Mouse (Mus musculus): ENCODE measurements around the gene Phldb2. TPM values are rescaled to one million over a fixed set of nuclear protein-coding genes. Genes with fewer than 3 reads are reported as not detected.

Phldb2 gene
- polyA plus RNA-seq, 1 experiment from 2014 or later: 7.5 TPM

- H3K9me3 ChIP-seq (ENCODE audit: control insufficient read depth, low read length): no peaks in the 10 kb centered on the region
- H3K36me3 ChIP-seq (replicated peaks; ENCODE audit: control insufficient read depth, insufficient read depth): no peaks in the 10 kb centered on the region; the same call in 1 of the 2 replicates
- no peak overlapping the region for H3K4me2 ChIP-seq (replicated peaks)
- no peaks in the 10 kb centered on the region for H3K27me3 ChIP-seq (ENCODE audit: control insufficient read depth, insufficient read depth, low read length)
- WGBS: 60% methylated on average over 4 of the region's 4 CpGs
- H3K9ac ChIP-seq: no peak overlapping the region
- DNase-seq (ENCODE audit: low spot score) (no peak), ATAC-seq (ENCODE audit: low FRiP score) (no peak)
- H3K27ac ChIP-seq: no peak overlapping the region
- no peaks in the 10 kb centered on the region for H3K4me1 ChIP-seq (replicated peaks; ENCODE audit: control insufficient read depth, insufficient read depth, low read length)
- no peak overlapping the region for H3K4me3 ChIP-seq (replicated peaks; ENCODE audit: low read length)
Measured at GRCm38 (mm10) chr16:45824025-45824424, 129.4 kb downstream of the Phldb2 start.

GRCm38 (mm10) chr16:45819911-45820310, 133.5 kb downstream of the Phldb2 start:
- H3K9me3 ChIP-seq (ENCODE audit: control insufficient read depth, low read length): no peaks in the 10 kb centered on the region
- H3K9ac ChIP-seq: no peak overlapping the region
- H3K27ac ChIP-seq: no peak overlapping the region
- no peak for ATAC-seq (ENCODE audit: low FRiP score)
- H3K4me1 ChIP-seq (replicated peaks; ENCODE audit: control insufficient read depth, insufficient read depth, low read length): no peaks in the 10 kb centered on the region
- DNase-seq (ENCODE audit: low spot score): no peak
- no peak overlapping the region for H3K4me3 ChIP-seq (replicated peaks; ENCODE audit: low read length)
- H3K4me2 ChIP-seq (replicated peaks): no peak overlapping the region
- H3K27me3 ChIP-seq (ENCODE audit: control insufficient read depth, insufficient read depth, low read length): no peaks in the 10 kb centered on the region
- 89% methylated on average over 4 of the region's 4 CpGs for WGBS
- no peaks in the 10 kb centered on the region; the same call in 1 of the 2 replicates for H3K36me3 ChIP-seq (replicated peaks; ENCODE audit: control insufficient read depth, insufficient read depth)

- 81% methylated on average over 3 of the region's 3 CpGs for WGBS
- Histone ChIP-seq H3K36me3 (replicated peaks; ENCODE audit: control insufficient read depth, insufficient read depth) (no peaks in the 10 kb centered on the region), H3K9me3 (ENCODE audit: control insufficient read depth, low read length) (no peaks in the 10 kb centered on the region), H3K4me2 (replicated peaks) (no peak overlapping the region), H3K4me3 (replicated peaks; ENCODE audit: low read length) (no peak overlapping the region), H3K9ac (no peak overlapping the region), H3K4me1 (replicated peaks; ENCODE audit: control insufficient read depth, insufficient read depth, low read length) (no peaks in the 10 kb centered on the region), H3K27me3 (ENCODE audit: control insufficient read depth, insufficient read depth, low read length) (no peaks in the 10 kb centered on the region), H3K27ac (no peak overlapping the region)
- DNase-seq (ENCODE audit: low spot score) (no peak), ATAC-seq (ENCODE audit: low FRiP score) (no peak)
Measured at GRCm38 (mm10) chr16:45817795-45818194, 135.6 kb downstream of the Phldb2 start.

GRCm38 (mm10) chr16:45816670-45817069, 136.7 kb downstream of the Phldb2 start:
- no peak overlapping the region for H3K4me2 ChIP-seq (replicated peaks)
- ATAC-seq (ENCODE audit: low FRiP score): no peak
- no peaks in the 10 kb centered on the region for H3K27me3 ChIP-seq (ENCODE audit: control insufficient read depth, insufficient read depth, low read length)
- H3K9me3 ChIP-seq (ENCODE audit: control insufficient read depth, low read length): no peaks in the 10 kb centered on the region
- H3K4me1 ChIP-seq (replicated peaks; ENCODE audit: control insufficient read depth, insufficient read depth, low read length): no peaks in the 10 kb centered on the region
- DNase-seq (ENCODE audit: low spot score): no peak
- H3K9ac ChIP-seq: no peak overlapping the region
- H3K36me3 ChIP-seq (replicated peaks; ENCODE audit: control insufficient read depth, insufficient read depth): no peaks in the 10 kb centered on the region
- no peak overlapping the region for H3K27ac ChIP-seq
- H3K4me3 ChIP-seq (replicated peaks; ENCODE audit: low read length): no peak overlapping the region

- H3K9me3 ChIP-seq (ENCODE audit: control insufficient read depth, low read length): no peaks in the 10 kb centered on the region
- WGBS: 66% methylated on average over 3 of the region's 3 CpGs
- no peak overlapping the region for H3K27ac ChIP-seq
- H3K4me3 ChIP-seq (replicated peaks; ENCODE audit: low read length): no peak overlapping the region
- no peak overlapping the region for H3K4me2 ChIP-seq (replicated peaks)
- H3K4me1 ChIP-seq (replicated peaks; ENCODE audit: control insufficient read depth, insufficient read depth, low read length): no peaks in the 10 kb centered on the region
- DNase-seq (ENCODE audit: low spot score) (no peak), ATAC-seq (ENCODE audit: low FRiP score) (no peak)
- H3K36me3 ChIP-seq (replicated peaks; ENCODE audit: control insufficient read depth, insufficient read depth): no peaks in the 10 kb centered on the region
- H3K9ac ChIP-seq: no peak overlapping the region
- no peaks in the 10 kb centered on the region for H3K27me3 ChIP-seq (ENCODE audit: control insufficient read depth, insufficient read depth, low read length)
Measured at GRCm38 (mm10) chr16:45814611-45815010, 138.8 kb downstream of the Phldb2 start.

- no peak for ATAC-seq (ENCODE audit: low FRiP score)
- no peaks in the 10 kb centered on the region for H3K27me3 ChIP-seq (ENCODE audit: control insufficient read depth, insufficient read depth, low read length)
- DNase-seq (ENCODE audit: low spot score): no peak
- H3K9ac ChIP-seq: no peak overlapping the region
- H3K27ac ChIP-seq: no peak overlapping the region
- no peaks in the 10 kb centered on the region for H3K9me3 ChIP-seq (ENCODE audit: control insufficient read depth, low read length)
- no peak overlapping the region for H3K4me3 ChIP-seq (replicated peaks; ENCODE audit: low read length)
- H3K36me3 ChIP-seq (replicated peaks; ENCODE audit: control insufficient read depth, insufficient read depth): 0 out of 2 replicates have a peak, but pooled peaks cover 8% of the 10 kb centered on the region
- H3K4me2 ChIP-seq (replicated peaks): no peak overlapping the region
- H3K4me1 ChIP-seq (replicated peaks; ENCODE audit: control insufficient read depth, insufficient read depth, low read length): no peaks in the 10 kb centered on the region
Measured at GRCm38 (mm10) chr16:45811788-45812187, 141.6 kb downstream of the Phldb2 start.

GRCm38 (mm10) chr16:45810829-45811326, 142.5 kb downstream of the Phldb2 start:
- 0 out of 2 replicates have a peak, but pooled peaks cover 8% of the 10 kb centered on the region for H3K36me3 ChIP-seq (replicated peaks; ENCODE audit: control insufficient read depth, insufficient read depth)
- H3K27me3 ChIP-seq (ENCODE audit: control insufficient read depth, insufficient read depth, low read length): no peaks in the 10 kb centered on the region
- ATAC-seq (ENCODE audit: low FRiP score): no peak
- H3K9ac ChIP-seq: no peak overlapping the region
- WGBS: 90% methylated on average over 6 of the region's 6 CpGs
- no peaks in the 10 kb centered on the region for H3K4me1 ChIP-seq (replicated peaks; ENCODE audit: control insufficient read depth, insufficient read depth, low read length)
- no peak for DNase-seq (ENCODE audit: low spot score)
- no peak overlapping the region for H3K27ac ChIP-seq
- H3K4me3 ChIP-seq (replicated peaks; ENCODE audit: low read length): no peak overlapping the region
- H3K4me2 ChIP-seq (replicated peaks): no peak overlapping the region
- H3K9me3 ChIP-seq (ENCODE audit: control insufficient read depth, low read length): no peaks in the 10 kb centered on the region

- Histone ChIP-seq H3K4me3 (replicated peaks; ENCODE audit: low read length) (no peak overlapping the region), H3K4me1 (replicated peaks; ENCODE audit: control insufficient read depth, insufficient read depth, low read length) (no peaks in the 10 kb centered on the region), H3K9ac (no peak overlapping the region), H3K9me3 (ENCODE audit: control insufficient read depth, low read length) (no peaks in the 10 kb centered on the region), H3K27ac (no peak overlapping the region), H3K27me3 (ENCODE audit: control insufficient read depth, insufficient read depth, low read length) (no peaks in the 10 kb centered on the region), H3K4me2 (replicated peaks) (no peak overlapping the region), H3K36me3 (replicated peaks; ENCODE audit: control insufficient read depth, insufficient read depth) (0 out of 2 replicates have a peak, but pooled peaks cover 8% of the 10 kb centered on the region)
- no peak for ATAC-seq (ENCODE audit: low FRiP score)
- DNase-seq (ENCODE audit: low spot score): no peak
- WGBS: 74% methylated on average over 2 of the region's 2 CpGs
Measured at GRCm38 (mm10) chr16:45810155-45810554, 143.2 kb downstream of the Phldb2 start.

GRCm38 (mm10) chr16:45804708-45805107, 148.7 kb downstream of the Phldb2 start:
- no peaks in the 10 kb centered on the region for H3K4me1 ChIP-seq (replicated peaks; ENCODE audit: control insufficient read depth, insufficient read depth, low read length)
- H3K4me2 ChIP-seq (replicated peaks): no peak overlapping the region
- no peak for ATAC-seq (ENCODE audit: low FRiP score)
- H3K9me3 ChIP-seq (ENCODE audit: control insufficient read depth, low read length): no peaks in the 10 kb centered on the region
- H3K27me3 ChIP-seq (ENCODE audit: control insufficient read depth, insufficient read depth, low read length): no peaks in the 10 kb centered on the region
- DNase-seq (ENCODE audit: low spot score): no peak
- 0 out of 2 replicates have a peak, but pooled peaks cover 8% of the 10 kb centered on the region for H3K36me3 ChIP-seq (replicated peaks; ENCODE audit: control insufficient read depth, insufficient read depth)
- no peak overlapping the region for H3K4me3 ChIP-seq (replicated peaks; ENCODE audit: low read length)
- WGBS: 80% methylated on average over 3 of the region's 3 CpGs
- H3K27ac ChIP-seq: no peak overlapping the region
- H3K9ac ChIP-seq: no peak overlapping the region

GRCm38 (mm10) chr16:45800406-45800805, 153.0 kb downstream of the Phldb2 start:
- no peak for ATAC-seq (ENCODE audit: low FRiP score)
- Histone ChIP-seq H3K4me1 (replicated peaks; ENCODE audit: control insufficient read depth, insufficient read depth, low read length) (no peaks in the 10 kb centered on the region), H3K9me3 (ENCODE audit: control insufficient read depth, low read length) (no peaks in the 10 kb centered on the region), H3K36me3 (replicated peaks; ENCODE audit: control insufficient read depth, insufficient read depth) (no peaks in the 10 kb centered on the region), H3K4me2 (replicated peaks) (no peak overlapping the region), H3K27me3 (ENCODE audit: control insufficient read depth, insufficient read depth, low read length) (no peaks in the 10 kb centered on the region), H3K4me3 (replicated peaks; ENCODE audit: low read length) (no peak overlapping the region), H3K9ac (no peak overlapping the region), H3K27ac (no peak overlapping the region)
- no peak for DNase-seq (ENCODE audit: low spot score)
- 77% methylated on average over 2 of the region's 2 CpGs for WGBS
